Comparison of ENCODE assay signal across 11 mouse cellular contexts in the genomic region with DNA sequence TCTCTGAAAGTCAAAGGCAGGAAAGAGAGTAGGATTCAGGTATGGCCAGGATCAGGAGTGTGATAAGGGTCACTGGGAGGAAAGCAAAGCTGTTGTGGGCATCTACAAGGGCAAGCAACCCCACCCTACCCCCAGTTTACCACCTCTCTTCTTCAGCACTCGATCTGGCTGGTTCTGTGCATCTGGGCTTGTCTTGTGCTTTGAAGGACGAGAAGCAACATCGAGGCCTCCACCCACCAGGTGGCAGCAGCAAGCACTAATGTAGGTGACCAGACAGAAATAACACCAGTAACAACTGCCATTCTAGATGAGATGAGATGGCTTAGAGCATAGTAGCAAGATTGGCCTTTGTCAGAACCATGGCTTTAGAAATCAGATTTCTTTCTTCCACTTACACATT.
DNase-seq lines count a peak whose midpoint lies in the region; ATAC-seq and TF ChIP-seq lines count a peak whose summit lies in the region.
"Had no signal": no experiment of that assay in that cellular context is flagged by ENCODE, and none has a peak within 500 bp of the region (broad histone marks: within the 10 kb centered on the region; RNA-seq: fewer than 3 reads in every experiment).

No protein-coding gene starts in this region.

- no peak for TF ChIP-seq RAD21 in MEL (IDR thresholded peaks at IDR 0.05; ENCODE audit: low read depth, low read length)

- no peaks in the 10 kb centered on the region for H3K4me1 ChIP-seq in liver, embryonic 12.5 days
- no peaks in the 10 kb centered on the region for H3K4me1 ChIP-seq in MEL (ENCODE audit: control insufficient read depth in 1 of 2, insufficient read depth in 2 of 2, low read length in 2 of 2)
- H3K4me1 ChIP-seq: heart, embryonic 13.5 days; neural tube, embryonic 13.5 days had no signal

- no peak overlapping the region for H3K4me2 ChIP-seq in liver, embryonic 12.5 days
- H3K4me2 ChIP-seq: heart, embryonic 13.5 days; neural tube, embryonic 13.5 days had no signal

- no peaks in the 10 kb centered on the region for H3K79me2 ChIP-seq in MEL (ENCODE audit: control insufficient read depth, insufficient read depth, low read length, poor library complexity)

- no peak for ATAC-seq in liver, embryonic 12.5 days

- no peak for TF ChIP-seq POLR2A in MEL (IDR thresholded peaks at IDR 0.05; ENCODE audit: control insufficient read depth in 1 of 2, insufficient read depth in 1 of 2, low read depth in 1 of 2, low read length in 2 of 2, poor library complexity in 1 of 2)

- peak; percentile 18 for DNase-seq in gastrocnemius, adult 2 months
- DNase-seq in gastrocnemius, postnatal 4 days (ENCODE audit: low spot score in 2 of 2) = no peak
- DNase-seq in liver (peak; percentile 8), MEL (ENCODE audit: low read depth, low spot score) (peak; percentile 3)
- DNase-seq in fibroblast of lung, adult 2 months (ENCODE audit: low read depth) = peak; percentile 5
- no peak for DNase-seq in left cerebral cortex, adult 8-10 months (ENCODE audit: low spot score in 2 of 2)
- DNase-seq in ovary, postnatal 10 days (ENCODE audit: low spot score) = no peak

- H3K4me3 ChIP-seq in gastrocnemius, adult 2 months = no peak overlapping the region
- H3K4me3 ChIP-seq in liver, embryonic 12.5 days = no peak overlapping the region
- H3K4me3 ChIP-seq in MEL (ENCODE audit: control insufficient read depth in 1 of 2, insufficient read depth in 1 of 2, low read depth in 2 of 2, low read length in 2 of 2) = no peak overlapping the region
- H3K4me3 ChIP-seq: heart, embryonic 13.5 days; neural tube, embryonic 13.5 days had no signal

- no peak; the same call in 1 of the 2 replicates for TF ChIP-seq CTCF in gastrocnemius, adult 2 months (IDR thresholded peaks at IDR 0.05)
- peak in 1 of 3 experiments; percentile 2; a peak in 1 of 6 replicates for TF ChIP-seq CTCF in MEL (IDR thresholded peaks at IDR 0.05 in 2 of 3, conservative IDR thresholded peaks at IDR 0.05 in 1 of 3; ENCODE audit: control insufficient read depth in 1 of 3, insufficient read depth in 1 of 3, low read depth in 2 of 3, low read length in 3 of 3, poor library complexity in 1 of 3, severe bottlenecking in 1 of 3)

- no peak overlapping the region for H3K9ac ChIP-seq in liver, embryonic 12.5 days
- no peak overlapping the region for H3K9ac ChIP-seq in MEL (ENCODE audit: control insufficient read depth, low read depth, low read length, poor library complexity, severe bottlenecking)
- H3K9ac ChIP-seq: heart, embryonic 13.5 days; neural tube, embryonic 13.5 days had no signal

- no peaks in the 10 kb centered on the region for H3K36me3 ChIP-seq in liver, embryonic 12.5 days
- H3K36me3 ChIP-seq in MEL (ENCODE audit: control insufficient read depth in 1 of 2, insufficient read depth in 2 of 2, low read length in 2 of 2) = no peaks in the 10 kb centered on the region
- H3K36me3 ChIP-seq: heart, embryonic 13.5 days; neural tube, embryonic 13.5 days had no signal

- no peak overlapping the region for H3K27ac ChIP-seq in gastrocnemius, adult 2 months
- H3K27ac ChIP-seq in liver, embryonic 12.5 days = no peak overlapping the region
- H3K27ac ChIP-seq in MEL (ENCODE audit: control insufficient read depth, low read depth, low read length) = no peak overlapping the region
- H3K27ac ChIP-seq: heart, embryonic 13.5 days; macrophage; neural tube, embryonic 13.5 days had no signal

- WGBS in liver, embryonic 12.5 days (ENCODE audit: insufficient replicate concordance) = 50% methylated on average over 3 of the region's 3 CpGs

- intact Hi-C loops in gastrocnemius, adult 2 months (cut with DNase I) = no loop called here

- TF ChIP-seq EP300 in MEL (IDR thresholded peaks at IDR 0.05; ENCODE audit: low read depth in 1 of 2, low read length in 2 of 2) = no peak

- no peaks in the 10 kb centered on the region for H3K9me3 ChIP-seq in liver, embryonic 12.5 days (replicated peaks)
- no peaks in the 10 kb centered on the region for H3K9me3 ChIP-seq in MEL (replicated peaks; ENCODE audit: insufficient read depth, low read length)
- H3K9me3 ChIP-seq: heart, embryonic 13.5 days; neural tube, embryonic 13.5 days had no signal

- H3K27me3 ChIP-seq in liver, embryonic 12.5 days (replicated peaks) = no peaks in the 10 kb centered on the region
- no peaks in the 10 kb centered on the region for H3K27me3 ChIP-seq in MEL (ENCODE audit: control insufficient read depth in 1 of 2, insufficient read depth in 2 of 2, low read length in 2 of 2)
- H3K27me3 ChIP-seq: heart, embryonic 13.5 days; neural tube, embryonic 13.5 days had no signal

TF ChIP-seq in MEL, 35 proteins besides CTCF, POLR2A, EP300 and RAD21:
- no peak for TF ChIP-seq TAL1 (IDR thresholded peaks at IDR 0.05; ENCODE audit: low read length)
- no peak for TF ChIP-seq ZKSCAN1 (IDR thresholded peaks at IDR 0.05; ENCODE audit: low read depth, low read length)
- TF ChIP-seq ZNF384 (IDR thresholded peaks at IDR 0.05; ENCODE audit: low read depth, low read length) = no peak
- TF ChIP-seq GATA1 (IDR thresholded peaks at IDR 0.05; ENCODE audit: low read depth, low read length) = no peak
- TF ChIP-seq MYB (IDR thresholded peaks at IDR 0.05; ENCODE audit: low read depth, low read length) = no peak
- no peak for TF ChIP-seq MXI1 (IDR thresholded peaks at IDR 0.05; ENCODE audit: low read depth, low read length)
- no peak for TF ChIP-seq MAFK (IDR thresholded peaks at IDR 0.05; ENCODE audit: borderline replicate concordance, low read depth, low read length)
- TF ChIP-seq ELF1 (IDR thresholded peaks at IDR 0.05; ENCODE audit: low read depth, low read length) = no peak
- TF ChIP-seq TCF12 (IDR thresholded peaks at IDR 0.05; ENCODE audit: low read depth, low read length) = no peak
- no peak for TF ChIP-seq RCOR1 (IDR thresholded peaks at IDR 0.05; ENCODE audit: low read depth, low read length)
- TF ChIP-seq MAZ (IDR thresholded peaks at IDR 0.05; ENCODE audit: low read depth, low read length) = no peak

Comparison
In these comparisons a context has a peak if more than half of its experiments do, and no peak if none do; other contexts are left out.
1. DNase-seq: peak in gastrocnemius, adult 2 months (single experiment), liver (single experiment), MEL (single experiment) and fibroblast of lung, adult 2 months (single experiment); none in gastrocnemius, postnatal 4 days (0 of 2), left cerebral cortex, adult 8-10 months (0 of 2) and ovary, postnatal 10 days (single experiment).